Mouse (Mus musculus): ENCODE data around the gene C1qtnf9. TPM values are rescaled to one million over a fixed set of nuclear protein-coding genes. Genes with fewer than 3 reads are reported as not detected.

Gene C1qtnf9
- polyA plus RNA-seq, 1 experiment from 2014 or later = 0.56 TPM

GRCm38 (mm10) chr14:60759097-60759496 lies 8.8 kb upstream of the C1qtnf9 start:
- Histone ChIP-seq H3K9me3 (ENCODE audit: low read length) (no peaks in the 10 kb centered on the region), H3K4me3 (ENCODE audit: low read length) (no peak overlapping the region), H3K4me2 (replicated peaks; ENCODE audit: low read depth, low read length) (no peak overlapping the region), H3K4me1 (ENCODE audit: insufficient read depth, low read length) (0 out of 2 replicates have a peak, but pooled peaks cover 3% of the 10 kb centered on the region), H3K9ac (replicated peaks; ENCODE audit: low read length) (no peak overlapping the region), H3K27me3 (ENCODE audit: insufficient read depth, low read length) (no peaks in the 10 kb centered on the region), H3K36me3 (ENCODE audit: insufficient read depth, low read length) (peaks cover 59% of the 10 kb centered on the region), H3K27ac (ENCODE audit: low read length) (no peak overlapping the region)
- no peak for ATAC-seq (ENCODE audit: low FRiP score, low TSS enrichment)
- WGBS = 96% methylated on average over 8 of the region's 8 CpGs

- Histone ChIP-seq H3K27ac (ENCODE audit: low read length) (no peak overlapping the region), H3K4me3 (ENCODE audit: low read length) (no peak overlapping the region), H3K9ac (replicated peaks; ENCODE audit: low read length) (no peak overlapping the region), H3K4me2 (replicated peaks; ENCODE audit: low read depth, low read length) (no peak overlapping the region), H3K27me3 (ENCODE audit: insufficient read depth, low read length) (no peaks in the 10 kb centered on the region), H3K36me3 (ENCODE audit: insufficient read depth, low read length) (peaks cover 44% of the 10 kb centered on the region), H3K9me3 (ENCODE audit: low read length) (no peaks in the 10 kb centered on the region), H3K4me1 (ENCODE audit: insufficient read depth, low read length) (peaks cover 13% of the 10 kb centered on the region)
- no peak for ATAC-seq (ENCODE audit: low FRiP score, low TSS enrichment)
- WGBS = 75% methylated on average over 10 of the region's 10 CpGs
Measured at GRCm38 (mm10) chr14:60761801-60762200, 6.1 kb upstream of the C1qtnf9 start.

DNA sequence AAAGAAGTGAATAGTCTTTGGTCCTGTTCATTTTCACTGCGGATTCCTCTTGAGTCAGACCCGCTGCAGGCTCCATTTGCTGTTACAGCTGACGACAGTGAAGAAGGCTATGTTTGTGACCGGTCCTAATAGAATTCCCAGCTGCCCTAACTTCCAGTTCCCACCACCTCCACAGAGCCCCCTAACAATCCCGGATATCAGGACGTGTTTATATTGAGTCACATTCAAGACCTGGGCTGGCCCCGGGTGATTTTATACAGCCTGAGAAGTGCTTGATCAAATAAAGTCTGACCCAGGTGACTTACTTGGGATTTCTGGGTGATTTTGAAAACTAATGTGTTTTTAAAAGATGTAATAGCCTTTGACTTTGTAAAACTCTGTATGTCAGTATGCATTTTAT lies 5.2 kb upstream of the C1qtnf9 start:
- no peak overlapping the region for H3K4me2 ChIP-seq (replicated peaks; ENCODE audit: low read depth, low read length)
- no peak overlapping the region for H3K4me3 ChIP-seq (ENCODE audit: low read length)
- ATAC-seq (ENCODE audit: low FRiP score, low TSS enrichment) = no peak
- H3K9ac ChIP-seq (replicated peaks; ENCODE audit: low read length) = no peak overlapping the region
- no peaks in the 10 kb centered on the region for H3K9me3 ChIP-seq (ENCODE audit: low read length)
- 50% methylated on average over 7 of the region's 7 CpGs for WGBS
- H3K4me1 ChIP-seq (ENCODE audit: insufficient read depth, low read length) = peaks cover 13% of the 10 kb centered on the region
- H3K36me3 ChIP-seq (ENCODE audit: insufficient read depth, low read length) = peaks cover 34% of the 10 kb centered on the region
- no peaks in the 10 kb centered on the region for H3K27me3 ChIP-seq (ENCODE audit: insufficient read depth, low read length)
- peak overlapping the region; percentile 17; the same call in 1 of the 2 replicates for H3K27ac ChIP-seq (ENCODE audit: low read length)

DNA sequence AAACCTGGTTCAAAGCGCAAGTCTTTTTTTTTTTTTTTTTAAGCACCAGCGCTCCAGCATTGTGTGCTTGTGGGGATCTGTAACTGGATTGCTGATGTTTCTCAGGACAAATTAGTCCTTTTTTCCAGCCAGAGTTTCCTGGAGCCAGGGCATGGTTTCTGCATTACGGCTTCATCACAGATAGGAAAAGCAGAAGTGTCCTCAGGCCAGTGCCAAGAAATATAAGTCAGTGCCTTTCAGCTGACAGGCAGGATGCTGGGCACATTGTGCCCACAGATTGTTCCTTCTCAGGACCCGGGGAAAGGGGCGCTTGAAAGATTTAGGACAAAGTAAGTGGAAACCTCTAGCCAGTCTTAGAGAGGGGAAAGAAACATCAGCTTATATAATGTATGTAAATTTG lies 4.2 kb upstream of the C1qtnf9 start:
- no peaks in the 10 kb centered on the region for H3K27me3 ChIP-seq (ENCODE audit: insufficient read depth, low read length)
- no peak overlapping the region for H3K9ac ChIP-seq (replicated peaks; ENCODE audit: low read length)
- H3K4me2 ChIP-seq (replicated peaks; ENCODE audit: low read depth, low read length) = no peak overlapping the region
- ATAC-seq (ENCODE audit: low FRiP score, low TSS enrichment) = no peak
- H3K36me3 ChIP-seq (ENCODE audit: insufficient read depth, low read length) = peaks cover 26% of the 10 kb centered on the region
- H3K9me3 ChIP-seq (ENCODE audit: low read length) = no peaks in the 10 kb centered on the region
- 76% methylated on average over 5 of the region's 5 CpGs for WGBS
- H3K4me3 ChIP-seq (ENCODE audit: low read length) = no peak overlapping the region
- H3K27ac ChIP-seq (ENCODE audit: low read length) = no peak overlapping the region
- H3K4me1 ChIP-seq (ENCODE audit: insufficient read depth, low read length) = peaks cover 13% of the 10 kb centered on the region

DNA sequence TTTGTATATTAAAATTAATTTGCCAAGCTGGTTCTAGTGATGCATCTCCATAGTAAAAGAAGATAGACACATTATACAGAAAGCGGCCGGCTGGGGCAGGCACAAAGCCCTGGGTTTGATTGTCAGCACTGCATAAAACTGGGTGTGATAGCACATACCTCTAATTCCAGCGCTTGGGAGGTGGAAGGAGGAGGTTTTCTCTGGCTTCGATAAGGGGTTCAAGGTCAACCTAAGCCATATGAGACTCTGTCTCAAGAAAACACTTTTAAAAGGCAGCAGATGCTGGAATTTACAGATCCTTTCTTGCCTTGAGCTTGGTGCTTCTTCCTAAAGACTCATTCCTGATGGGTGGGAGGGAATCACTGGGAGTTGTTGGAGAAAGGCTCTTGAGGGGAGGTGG lies 3.4 kb upstream of the C1qtnf9 start:
- H3K4me1 ChIP-seq (ENCODE audit: insufficient read depth, low read length) = peaks cover 13% of the 10 kb centered on the region
- no peak overlapping the region for H3K9ac ChIP-seq (replicated peaks; ENCODE audit: low read length)
- H3K4me3 ChIP-seq (ENCODE audit: low read length) = no peak overlapping the region
- H3K4me2 ChIP-seq (replicated peaks; ENCODE audit: low read depth, low read length) = no peak overlapping the region
- H3K27ac ChIP-seq (ENCODE audit: low read length) = peak overlapping the region; percentile 8; the same call in 1 of the 2 replicates
- 46% methylated on average over 4 of the region's 4 CpGs for WGBS
- no peaks in the 10 kb centered on the region for H3K27me3 ChIP-seq (ENCODE audit: insufficient read depth, low read length)
- H3K36me3 ChIP-seq (ENCODE audit: insufficient read depth, low read length) = peaks cover 20% of the 10 kb centered on the region
- H3K9me3 ChIP-seq (ENCODE audit: low read length) = no peaks in the 10 kb centered on the region
- no peak for ATAC-seq (ENCODE audit: low FRiP score, low TSS enrichment)

DNA sequence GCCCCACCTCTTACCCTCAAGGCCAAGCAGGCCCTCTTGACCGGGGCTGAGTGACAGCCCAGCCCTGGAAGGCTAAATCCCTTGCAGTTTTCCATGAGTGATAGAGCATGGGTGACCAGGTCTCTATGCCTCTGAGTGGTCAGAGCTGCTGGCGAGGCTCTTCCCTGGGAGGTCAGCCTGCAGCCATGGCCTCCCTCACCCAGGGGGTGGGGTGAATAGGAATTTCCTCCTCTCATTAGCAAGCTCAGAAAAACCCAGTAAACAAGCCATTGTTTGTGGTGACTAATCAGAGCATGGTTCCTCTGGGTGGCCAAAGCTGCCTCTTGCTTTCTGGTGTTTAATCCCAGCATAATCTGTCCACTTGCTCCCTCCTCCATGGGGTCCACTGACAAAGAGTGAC lies 2.9 kb upstream of the C1qtnf9 start:
- H3K27me3 ChIP-seq (ENCODE audit: insufficient read depth, low read length) = no peaks in the 10 kb centered on the region
- no peak for ATAC-seq (ENCODE audit: low FRiP score, low TSS enrichment)
- H3K9ac ChIP-seq (replicated peaks; ENCODE audit: low read length) = no peak overlapping the region
- H3K27ac ChIP-seq (ENCODE audit: low read length) = peak overlapping the region; percentile 8; the same call in 1 of the 2 replicates
- WGBS = 41% methylated on average over 2 of the region's 2 CpGs
- no peaks in the 10 kb centered on the region for H3K9me3 ChIP-seq (ENCODE audit: low read length)
- H3K4me1 ChIP-seq (ENCODE audit: insufficient read depth, low read length) = peaks cover 13% of the 10 kb centered on the region
- H3K4me2 ChIP-seq (replicated peaks; ENCODE audit: low read depth, low read length) = no peak overlapping the region
- no peak overlapping the region for H3K4me3 ChIP-seq (ENCODE audit: low read length)
- peaks cover 16% of the 10 kb centered on the region for H3K36me3 ChIP-seq (ENCODE audit: insufficient read depth, low read length)

GRCm38 (mm10) chr14:60769340-60769739 lies 1.4 kb downstream of the C1qtnf9 start:
- H3K4me1 ChIP-seq (ENCODE audit: insufficient read depth, low read length) = peaks cover 10% of the 10 kb centered on the region
- no peaks in the 10 kb centered on the region for H3K9me3 ChIP-seq (ENCODE audit: low read length)
- H3K4me2 ChIP-seq (replicated peaks; ENCODE audit: low read depth, low read length) = no peak overlapping the region
- no peak overlapping the region for H3K4me3 ChIP-seq (ENCODE audit: low read length)
- H3K27ac ChIP-seq (ENCODE audit: low read length) = no peak overlapping the region
- WGBS = 47% methylated on average over 6 of the region's 6 CpGs
- H3K9ac ChIP-seq (replicated peaks; ENCODE audit: low read length) = no peak overlapping the region
- ATAC-seq (ENCODE audit: low FRiP score, low TSS enrichment) = no peak
- no peaks in the 10 kb centered on the region for H3K36me3 ChIP-seq (ENCODE audit: insufficient read depth, low read length)
- no peaks in the 10 kb centered on the region for H3K27me3 ChIP-seq (ENCODE audit: insufficient read depth, low read length)

DNA sequence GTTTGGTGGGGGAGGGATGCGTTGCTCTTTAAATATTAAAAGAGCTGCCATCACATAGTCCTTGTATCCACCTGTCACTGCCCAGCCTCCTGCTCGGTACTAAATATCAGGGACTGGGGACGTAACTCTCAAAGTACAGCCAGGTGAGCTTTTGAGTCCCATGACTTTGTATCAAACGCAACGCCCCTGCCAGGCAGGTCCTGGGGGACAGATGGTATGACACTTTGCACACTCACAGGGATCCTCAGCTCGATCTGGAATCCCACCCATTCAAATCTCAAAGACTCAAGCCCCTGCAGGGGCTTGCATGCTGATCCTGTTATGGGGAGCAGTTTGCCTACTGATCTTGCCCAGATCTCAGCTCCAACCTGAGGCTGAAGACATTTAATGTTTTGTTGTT lies 2.7 kb downstream of the C1qtnf9 start:
- Histone ChIP-seq H3K4me2 (replicated peaks; ENCODE audit: low read depth, low read length) (no peak overlapping the region), H3K36me3 (ENCODE audit: insufficient read depth, low read length) (no peaks in the 10 kb centered on the region), H3K9me3 (ENCODE audit: low read length) (no peaks in the 10 kb centered on the region), H3K27me3 (ENCODE audit: insufficient read depth, low read length) (no peaks in the 10 kb centered on the region), H3K4me3 (ENCODE audit: low read length) (no peak overlapping the region), H3K27ac (ENCODE audit: low read length) (no peak overlapping the region), H3K4me1 (ENCODE audit: insufficient read depth, low read length) (no peaks in the 10 kb centered on the region), H3K9ac (replicated peaks; ENCODE audit: low read length) (no peak overlapping the region)
- no peak for ATAC-seq (ENCODE audit: low FRiP score, low TSS enrichment)
- 80% methylated on average over 6 of the region's 6 CpGs for WGBS

DNA sequence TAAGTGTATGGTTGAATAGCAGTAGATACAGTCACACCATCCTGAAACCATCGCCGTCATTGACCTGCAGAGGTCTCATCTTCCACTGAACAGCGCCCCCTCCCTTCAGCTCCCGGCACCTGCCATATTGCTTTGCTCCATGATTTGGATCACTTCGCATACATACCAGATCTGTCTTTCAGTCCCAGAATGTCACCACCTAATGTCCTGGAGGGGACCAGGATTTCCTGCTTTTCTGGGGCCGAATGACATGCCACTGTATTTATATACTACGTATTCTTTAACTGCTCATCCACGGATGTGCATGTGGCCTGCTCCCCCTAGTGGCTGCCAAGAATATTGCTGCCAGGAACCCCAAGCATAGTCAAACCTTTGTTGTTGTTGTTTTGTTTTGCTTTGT lies 3.1 kb downstream of the C1qtnf9 start:
- no peaks in the 10 kb centered on the region for H3K9me3 ChIP-seq (ENCODE audit: low read length)
- H3K9ac ChIP-seq (replicated peaks; ENCODE audit: low read length) = no peak overlapping the region
- H3K27ac ChIP-seq (ENCODE audit: low read length) = no peak overlapping the region
- H3K4me3 ChIP-seq (ENCODE audit: low read length) = peak overlapping the region; percentile 35
- no peaks in the 10 kb centered on the region for H3K27me3 ChIP-seq (ENCODE audit: insufficient read depth, low read length)
- no peaks in the 10 kb centered on the region for H3K36me3 ChIP-seq (ENCODE audit: insufficient read depth, low read length)
- 4% methylated on average over 8 of the region's 8 CpGs for WGBS
- no peaks in the 10 kb centered on the region for H3K4me1 ChIP-seq (ENCODE audit: insufficient read depth, low read length)
- peak overlapping the region; percentile 57 for H3K4me2 ChIP-seq (replicated peaks; ENCODE audit: low read depth, low read length)
- ATAC-seq (ENCODE audit: low FRiP score, low TSS enrichment) = no peak

- Histone ChIP-seq H3K9ac (replicated peaks; ENCODE audit: low read length) (no peak overlapping the region), H3K4me2 (replicated peaks; ENCODE audit: low read depth, low read length) (no peak overlapping the region), H3K36me3 (ENCODE audit: insufficient read depth, low read length) (no peaks in the 10 kb centered on the region), H3K27me3 (ENCODE audit: insufficient read depth, low read length) (no peaks in the 10 kb centered on the region), H3K4me1 (ENCODE audit: insufficient read depth, low read length) (no peaks in the 10 kb centered on the region), H3K4me3 (ENCODE audit: low read length) (no peak overlapping the region), H3K9me3 (ENCODE audit: low read length) (no peaks in the 10 kb centered on the region), H3K27ac (ENCODE audit: low read length) (no peak overlapping the region)
- WGBS = 89% methylated on average over 2 of the region's 2 CpGs
- no peak for ATAC-seq (ENCODE audit: low FRiP score, low TSS enrichment)
Measured at GRCm38 (mm10) chr14:60773476-60773875, 5.5 kb downstream of the C1qtnf9 start.
